Comparison of ENCODE assay signal across 20 mouse cellular contexts in genomic region chr10:14703239-14703638, GRCm38 (mm10). TPM values are rescaled to one million over a fixed set of nuclear protein-coding genes. Genes with fewer than 3 reads are reported as not detected.
A peak's percentile ranks its signal among the peaks of the same experiment; 100 is the strongest.
DNase-seq lines count a peak whose midpoint lies in the region; ATAC-seq and TF ChIP-seq lines count a peak whose summit lies in the region.
"Had no signal": no experiment of that assay in that cellular context is flagged by ENCODE, and none has a peak within 500 bp of the region (broad histone marks: within the 10 kb centered on the region; RNA-seq: fewer than 3 reads in every experiment).

No protein-coding gene starts in this region.

- no peak overlapping the region for H3K9ac ChIP-seq in lung, embryonic 14.5 days
- H3K9ac ChIP-seq in forebrain, embryonic 13.5 days: peak overlapping the region; percentile 39; the same call in 1 of the 2 replicates
- H3K9ac ChIP-seq in hindbrain, postnatal 0 days (replicated peaks; ENCODE audit: low read length): 0 out of 2 replicates have a peak overlapping the region, but pooled peaks have one; percentile 81
- peak overlapping the region; percentile 86 for H3K9ac ChIP-seq in neural tube, embryonic 13.5 days
- H3K9ac ChIP-seq: embryonic facial prominence, embryonic 15.5 days had no signal

- no peaks in the 10 kb centered on the region for H3K27me3 ChIP-seq in lung, embryonic 14.5 days (ENCODE audit: insufficient read depth, low read length)
- no peaks in the 10 kb centered on the region for H3K27me3 ChIP-seq in forebrain, embryonic 13.5 days
- H3K27me3 ChIP-seq in hindbrain, postnatal 0 days (ENCODE audit: insufficient read depth, low read length): no peaks in the 10 kb centered on the region
- H3K27me3 ChIP-seq in neural tube, embryonic 13.5 days: no peaks in the 10 kb centered on the region
- H3K27me3 ChIP-seq: embryonic facial prominence, embryonic 15.5 days had no signal

- no peak for DNase-seq in lung, embryonic 14.5 days
- no peak for DNase-seq in lung, postnatal 36 days
- DNase-seq in hindbrain, postnatal 0 days (ENCODE audit: low spot score): no peak
- no peak for DNase-seq in spleen, adult 12 weeks (ENCODE audit: low spot score)
- DNase-seq in right cerebral cortex, adult 18-20 months: no peak
- DNase-seq in layer of hippocampus, adult 2 months (ENCODE audit: low spot score in 2 of 2): no peak
- DNase-seq: adrenal gland, adult 2 months; cerebellum, adult 11-12 months; gastrocnemius, adult 2 months; kidney, postnatal 36 days; lung, postnatal 4 days; right cerebral cortex, postnatal 4 days had no signal

- H3K9me3 ChIP-seq in lung, embryonic 14.5 days (ENCODE audit: low read depth, low read length): no peaks in the 10 kb centered on the region
- H3K9me3 ChIP-seq in forebrain, embryonic 13.5 days (replicated peaks): no peaks in the 10 kb centered on the region
- no peaks in the 10 kb centered on the region for H3K9me3 ChIP-seq in hindbrain, postnatal 0 days (ENCODE audit: low read length)
- 0 out of 2 replicates have a peak, but pooled peaks cover 4% of the 10 kb centered on the region for H3K9me3 ChIP-seq in neural tube, embryonic 13.5 days
- H3K9me3 ChIP-seq: embryonic facial prominence, embryonic 15.5 days; heart, embryonic 10.5 days had no signal

- no peak for ATAC-seq in lung, embryonic 14.5 days (ENCODE audit: insufficient read depth)
- peak; percentile 6; the same call in 1 of the 2 replicates for ATAC-seq in forebrain, embryonic 13.5 days
- ATAC-seq in hindbrain, postnatal 0 days: no peak
- ATAC-seq in neural tube, embryonic 13.5 days (ENCODE audit: low read depth): no peak

- H3K27ac ChIP-seq in lung, embryonic 14.5 days (ENCODE audit: low read depth): no peak overlapping the region
- no peak overlapping the region for H3K27ac ChIP-seq in forebrain, embryonic 13.5 days
- no peak overlapping the region for H3K27ac ChIP-seq in hindbrain, postnatal 0 days
- H3K27ac ChIP-seq in neural tube, embryonic 13.5 days (replicated peaks): peak overlapping the region; percentile 87
- no peak overlapping the region for H3K27ac ChIP-seq in layer of hippocampus, adult 2 months
- H3K27ac ChIP-seq: embryonic facial prominence, embryonic 15.5 days; gastrocnemius, adult 2 months; heart, embryonic 10.5 days; left cerebral cortex, adult 2 months had no signal

- H3K4me1 ChIP-seq in lung, embryonic 14.5 days (ENCODE audit: insufficient read depth): peaks cover 5% of the 10 kb centered on the region
- peaks cover 20% of the 10 kb centered on the region for H3K4me1 ChIP-seq in forebrain, embryonic 13.5 days
- peaks cover 12% of the 10 kb centered on the region; the same call in 1 of the 2 replicates for H3K4me1 ChIP-seq in hindbrain, postnatal 0 days (ENCODE audit: insufficient read depth, low read length)
- H3K4me1 ChIP-seq in neural tube, embryonic 13.5 days (replicated peaks): peaks cover 20% of the 10 kb centered on the region

- H3K4me2 ChIP-seq in lung, embryonic 14.5 days: peak overlapping the region; percentile 69; the same call in 1 of the 2 replicates
- H3K4me2 ChIP-seq in forebrain, embryonic 13.5 days: peak overlapping the region; percentile 67
- H3K4me2 ChIP-seq in hindbrain, postnatal 0 days (ENCODE audit: low read depth, low read length): peak overlapping the region; percentile 75
- peak overlapping the region; percentile 69 for H3K4me2 ChIP-seq in neural tube, embryonic 13.5 days

- no peaks in the 10 kb centered on the region for H3K36me3 ChIP-seq in lung, embryonic 14.5 days (ENCODE audit: insufficient read depth)
- no peaks in the 10 kb centered on the region for H3K36me3 ChIP-seq in forebrain, embryonic 13.5 days (ENCODE audit: poor library complexity, severe bottlenecking)
- H3K36me3 ChIP-seq in hindbrain, postnatal 0 days (ENCODE audit: insufficient read depth, low read length): no peaks in the 10 kb centered on the region
- no peaks in the 10 kb centered on the region for H3K36me3 ChIP-seq in neural tube, embryonic 13.5 days
- H3K36me3 ChIP-seq: embryonic facial prominence, embryonic 15.5 days; heart, embryonic 10.5 days had no signal

- H3K4me3 ChIP-seq in lung, embryonic 14.5 days (ENCODE audit: low read depth, low read length): no peak overlapping the region
- peak overlapping the region; percentile 88 for H3K4me3 ChIP-seq in forebrain, embryonic 13.5 days
- H3K4me3 ChIP-seq in hindbrain, postnatal 0 days (ENCODE audit: low read length): no peak overlapping the region
- H3K4me3 ChIP-seq in neural tube, embryonic 13.5 days: peak overlapping the region; percentile 85; the same call in 1 of the 2 replicates
- H3K4me3 ChIP-seq in layer of hippocampus, adult 2 months: no peak overlapping the region
- H3K4me3 ChIP-seq: embryonic facial prominence, embryonic 15.5 days; gastrocnemius, adult 2 months; left cerebral cortex, adult 2 months had no signal

- WGBS in lung, embryonic 14.5 days: 83% methylated on average over 1 of the region's 1 CpGs
- 31% methylated on average over 1 of the region's 1 CpGs for WGBS in forebrain, embryonic 13.5 days
- WGBS in hindbrain, postnatal 0 days: 8% methylated on average over 1 of the region's 1 CpGs
- WGBS in neural tube, embryonic 13.5 days: 16% methylated on average over 1 of the region's 1 CpGs

- TF ChIP-seq CTCF in lung, embryonic 14.5 days (IDR thresholded peaks at IDR 0.05; ENCODE audit: low read depth): no peak
- TF ChIP-seq CTCF in hindbrain, postnatal 0 days (IDR thresholded peaks at IDR 0.05; ENCODE audit: low read depth): no peak
- TF ChIP-seq CTCF in layer of hippocampus, adult 2 months (conservative IDR thresholded peaks at IDR 0.05): no peak

RNA-seq across cellular contexts. Expression of gene Vta1, which starts 2.1 kb away (rescaled TPM):
- polyA plus RNA-seq in lung, embryonic 14.5 days (2014; fragmentation: Nextera tagmentation; extraction: Ambion mirVana): 111 and 117 TPM in 2 replicates
- polyA plus RNA-seq in forebrain, embryonic 13.5 days (2015; fragmentation: Nextera tagmentation; extraction: Ambion mirVana): 173 and 187 TPM in 2 replicates
- 82.2 and 87.0 TPM in 2 replicates for total RNA-seq in hindbrain, postnatal 0 days (2014; rRNA removed)
- polyA plus RNA-seq in hindbrain, postnatal 0 days (2015; fragmentation: Nextera tagmentation; extraction: Ambion mirVana): 182 and 191 TPM in 2 replicates
- polyA plus RNA-seq in neural tube, embryonic 13.5 days (2015; fragmentation: Nextera tagmentation; extraction: Ambion mirVana): 203 and 206 TPM in 2 replicates
- total RNA-seq in layer of hippocampus, adult 2 months (2021): 10 to 100 TPM; 70.7 to 78.1 TPM

RNA-seq across cellular contexts. Expression of gene Nmbr, which starts 2.2 kb away (rescaled TPM):
- polyA plus RNA-seq in lung, embryonic 14.5 days (2014; fragmentation: Nextera tagmentation; extraction: Ambion mirVana): 0.42 and 0.57 TPM in 2 replicates
- polyA plus RNA-seq in forebrain, embryonic 13.5 days (2015; fragmentation: Nextera tagmentation; extraction: Ambion mirVana): 0.84 and 0.88 TPM in 2 replicates
- 2.4 and 2.7 TPM in 2 replicates for total RNA-seq in hindbrain, postnatal 0 days (2014; rRNA removed)
- polyA plus RNA-seq in hindbrain, postnatal 0 days (2015; fragmentation: Nextera tagmentation; extraction: Ambion mirVana): 2.4 TPM in 2 replicates
- 0.55 and 0.71 TPM in 2 replicates for polyA plus RNA-seq in neural tube, embryonic 13.5 days (2015; fragmentation: Nextera tagmentation; extraction: Ambion mirVana)
- 1 to 10 TPM; 3.8 to 4.9 TPM for total RNA-seq in layer of hippocampus, adult 2 months (2021)
- polyA plus RNA-seq: adrenal gland, adult 2 months; liver, adult 2 months had no signal

RNA-seq across cellular contexts. Expression of gene Gje1, which starts 14.8 kb away (rescaled TPM):
- not detected in 2 replicates for polyA plus RNA-seq in lung, embryonic 14.5 days (2014; fragmentation: Nextera tagmentation; extraction: Ambion mirVana)
- not detected in 2 replicates for polyA plus RNA-seq in forebrain, embryonic 13.5 days (2015; fragmentation: Nextera tagmentation; extraction: Ambion mirVana)
- 0.29 TPM in 1 of 2 replicates, not detected in the other for total RNA-seq in hindbrain, postnatal 0 days (2014; rRNA removed)
- polyA plus RNA-seq in hindbrain, postnatal 0 days (2015; fragmentation: Nextera tagmentation; extraction: Ambion mirVana): not detected in 2 replicates
- not detected in 2 replicates for polyA plus RNA-seq in neural tube, embryonic 13.5 days (2015; fragmentation: Nextera tagmentation; extraction: Ambion mirVana)
- not detected for total RNA-seq in layer of hippocampus, adult 2 months (2021)
- total RNA-seq: adrenal gland, adult 2 months; gastrocnemius, adult 2 months; left cerebral cortex, adult 2 months; liver, adult 2 months had no signal
- polyA plus RNA-seq: adrenal gland, adult 2 months; heart, embryonic 10.5 days; intestine, embryonic 14.5 days; liver, adult 2 months; stomach, embryonic 16.5 days had no signal

Comparison
In these comparisons a context has a peak if more than half of its experiments do, and no peak if none do; other contexts are left out.
1. H3K4me3 ChIP-seq: peak in forebrain, embryonic 13.5 days (single experiment) and neural tube, embryonic 13.5 days (single experiment); none in lung, embryonic 14.5 days (single experiment), hindbrain, postnatal 0 days (single experiment) and layer of hippocampus, adult 2 months (single experiment).
2. Peak in every context shown above with its lines, with median percentiles within 50 percentile points of each other: H3K4me2 ChIP-seq.